Mouse (Mus musculus): ENCODE measurements around the gene Cers4.

Cers4 gene

GRCm38 (mm10) chr8:4492851-4493685 lies at the start of gene Cers4:
Cers4 (plus strand) TSS chr8:4493026.
- DNase-seq (ENCODE audit: low spot score), result peak; percentile 74

GRCm38 (mm10) chr8:4458165-4458564 lies 34.7 kb upstream of the Cers4 start:
- no peak for DNase-seq (ENCODE audit: low spot score)

- DNase-seq (ENCODE audit: low spot score), result no peak
Observed at GRCm38 (mm10) chr8:4463061-4463460, 29.8 kb upstream of the Cers4 start.

GRCm38 (mm10) chr8:4474419-4475187 lies 18.2 kb upstream of the Cers4 start:
- DNase-seq (ENCODE audit: low spot score), result no peak

- no peak for DNase-seq (ENCODE audit: low spot score)
Observed at GRCm38 (mm10) chr8:4481154-4481553, 11.7 kb upstream of the Cers4 start.

- no peak for DNase-seq (ENCODE audit: low spot score)
Observed at GRCm38 (mm10) chr8:4481586-4481985, 11.2 kb upstream of the Cers4 start.

GRCm38 (mm10) chr8:4482501-4482900 lies 10.3 kb upstream of the Cers4 start:
- DNase-seq (ENCODE audit: low spot score), result no peak

- DNase-seq (ENCODE audit: low spot score), result no peak
Observed at GRCm38 (mm10) chr8:4483330-4483729, 9.5 kb upstream of the Cers4 start.

GRCm38 (mm10) chr8:4493686-4494440 lies 1.0 kb downstream of the Cers4 start:
- peak; percentile 40 for DNase-seq (ENCODE audit: low spot score)

- no peak for DNase-seq (ENCODE audit: low spot score)
Observed at GRCm38 (mm10) chr8:4495976-4496375, 3.1 kb downstream of the Cers4 start.

GRCm38 (mm10) chr8:4497610-4498009 lies 4.8 kb downstream of the Cers4 start:
- no peak for DNase-seq (ENCODE audit: low spot score)

GRCm38 (mm10) chr8:4505364-4505763 lies 12.5 kb downstream of the Cers4 start:
- DNase-seq (ENCODE audit: low spot score), result no peak

- DNase-seq (ENCODE audit: low spot score), result no peak
Observed at GRCm38 (mm10) chr8:4507527-4507926, 14.7 kb downstream of the Cers4 start.

- DNase-seq (ENCODE audit: low spot score), result no peak
Observed at GRCm38 (mm10) chr8:4510824-4511223, 18.0 kb downstream of the Cers4 start.

- DNase-seq (ENCODE audit: low spot score), result no peak
Observed at GRCm38 (mm10) chr8:4511429-4512115, 18.7 kb downstream of the Cers4 start.

- no peak for DNase-seq (ENCODE audit: low spot score)
Observed at GRCm38 (mm10) chr8:4512116-4512495, 19.3 kb downstream of the Cers4 start.

GRCm38 (mm10) chr8:4516162-4516561 lies 23.3 kb downstream of the Cers4 start:
- DNase-seq (ENCODE audit: low spot score), result no peak

- no peak for DNase-seq (ENCODE audit: low spot score)
Observed at GRCm38 (mm10) chr8:4521472-4521871, 28.6 kb downstream of the Cers4 start.

GRCm38 (mm10) chr8:4523525-4523924 lies 30.7 kb downstream of the Cers4 start:
- no peak for DNase-seq (ENCODE audit: low spot score)
